Mouse (Mus musculus) liver, embryonic 14.5 days (tissue): ENCODE data around the gene Cd72. TPM values are rescaled to one million over a fixed set of nuclear protein-coding genes. Genes with fewer than 3 reads are reported as not detected.

ENCODE experiments used
- ATAC-seq: fragments of 200-750 bp; cut with Nextera tagmentation; 2 replicates; pipeline ENCODE4 v1.8.0; 2017; ENCODE audit warnings: moderate number of reproducible peaks, mild to moderate bottlenecking, moderate library complexity; ENCODE audit not compliant: insufficient read depth
- DNase-seq, 3 experiments: peaks; one replicate each; pipeline ENCODE4 v3.0.0-alpha.2; 2012 to 2013; ENCODE audit warnings: low read depth in 3 of 3, low spot score in 3 of 3
- H3K27ac ChIP-seq: fragments of 300-500 bp; sonication (generic); 2 replicates; pipeline ENCODE4 v1.5.1; 2014; ENCODE audit warnings: moderate library complexity, mild to moderate bottlenecking, control low read depth, inconsistent platforms
- H3K27me3 ChIP-seq: fragments of 300-500 bp; sonication (generic); 2 replicates; pipeline ENCODE4 v1.6.1; 2014; ENCODE audit warnings: mild to moderate bottlenecking, low read length, moderate library complexity; ENCODE audit not compliant: control insufficient read depth, insufficient read depth
- H3K36me3 ChIP-seq: fragments of 300-500 bp; sonication (generic); replicated peaks from 2 replicates; pipeline ENCODE4 v1.6.1; 2014; ENCODE audit warnings: low read depth; ENCODE audit not compliant: control insufficient read depth, insufficient read depth
- H3K4me1 ChIP-seq, 2 experiments: fragments of 200-500 bp in 1 of 2; fragments of 300-500 bp in 1 of 2; sonication (generic) in 1 of 2; replicated peaks; 2 replicates each; pipeline ENCODE4 v1.6.1; 2012 to 2014; ENCODE audit warnings: antibody characterized with exemption in 1 of 2, inconsistent platforms in 1 of 2, low read length in 1 of 2; ENCODE audit not compliant: control insufficient read depth in 2 of 2, insufficient read depth in 2 of 2
- H3K4me2 ChIP-seq: fragments of 300-500 bp; sonication (generic); 2 replicates; pipeline ENCODE4 v1.6.1; 2014; ENCODE audit warnings: low read depth, mild to moderate bottlenecking, control low read depth, moderate library complexity
- H3K4me3 ChIP-seq, 2 experiments: fragments of 200-500 bp in 1 of 2; fragments of 300-500 bp in 1 of 2; sonication (generic) in 1 of 2; 2 replicates each; pipeline ENCODE4 v1.5.1; 2012 to 2014; ENCODE audit warnings: low read depth in 2 of 2, low read length in 2 of 2, mild to moderate bottlenecking in 2 of 2, control low read depth in 1 of 2, inconsistent platforms in 1 of 2, moderate library complexity in 1 of 2; ENCODE audit not compliant: insufficient read depth in 1 of 2
- H3K9ac ChIP-seq: fragments of 300-500 bp; sonication (generic); replicated peaks from 2 replicates; pipeline ENCODE4 v1.6.1; 2014; ENCODE audit warnings: mild to moderate bottlenecking, control low read depth, moderate library complexity
- H3K9me3 ChIP-seq: fragments of 300-500 bp; sonication (generic); 2 replicates; pipeline ENCODE4 v1.6.1; 2016; ENCODE audit warnings: low read length, mixed read lengths; ENCODE audit not compliant: control insufficient read depth
- CTCF ChIP-seq: IDR thresholded peaks from 2 replicates; pipeline ENCODE4 v1.5.1; 2016; ENCODE audit warnings: antibody characterized with exemption, low read depth, control low read depth
- EP300 ChIP-seq: IDR thresholded peaks from 2 replicates; pipeline ENCODE4 v1.6.1; 2016; ENCODE audit warnings: antibody characterized with exemption, low read depth
- WGBS: fragments of 180-500 bp; shearing (Covaris S2); extraction: QIAGEN DNeasy Blood & Tissue Kit; methylation state at CpG from one replicate; pipeline ENCODE4 v1.1.7; 2014; ENCODE audit not compliant: insufficient replicate concordance; 5-methylcytosine and 5-hydroxymethylcytosine counted together
- polyA plus RNA-seq, 2 experiments: library from polyadenylated mRNA; depleted of rRNA in 1 of 2; stranded (reverse) in 1 of 2; unstranded in 1 of 2; fragments of >200 nt; fragmentation: Nextera tagmentation in 1 of 2; extraction: Ambion mirVana in 1 of 2; gene quantifications; 2 replicates each; pipeline versions ENCODE4 v1.2.1 to v1.2.3; 2012 to 2014

The Cd72 gene
- polyA plus RNA-seq (2012; rRNA removed) (0.11 and 0.31 TPM in 2 replicates), polyA plus RNA-seq (2014; fragmentation: Nextera tagmentation; extraction: Ambion mirVana) (0.74 and 0.95 TPM in 2 replicates)

- Histone ChIP-seq H3K9ac (no peak within 1 kb of the TSS), H3K36me3 (no peaks in the 10 kb centered on the region), H3K9me3 (no peaks in the 10 kb centered on the region), H3K4me1 (no peaks in the 10 kb centered on the region), H3K4me3 (no peak within 1 kb of the TSS), H3K4me2 (peak within 1 kb of the TSS; percentile 20; the same call in 1 of the 2 replicates), H3K27ac (no peak within 1 kb of the TSS), H3K27me3 (peaks cover 26% of the 10 kb centered on the region)
- no peak for TF ChIP-seq EP300
- no peak for DNase-seq
- WGBS = 14% methylated on average over 20 of the region's 20 CpGs
- ATAC-seq = no peak
Observed at GRCm38 (mm10) chr4:43454041-43454836, at the start of gene Cd72. Gene Cd72, minus strand, starts transcription at chr4:43454628.

GRCm38 (mm10) chr4:43503506-43503905 is 49.1 kb upstream of the Cd72 start:
- ATAC-seq = no peak
- Histone ChIP-seq H3K27ac (no peak overlapping the region), H3K4me2 (no peak overlapping the region), H3K4me3 (no peak overlapping the region), H3K9me3 (no peaks in the 10 kb centered on the region), H3K27me3 (no peaks in the 10 kb centered on the region), H3K36me3 (no peaks in the 10 kb centered on the region), H3K9ac (no peak overlapping the region), H3K4me1 (peaks cover 4 to 18% of the 10 kb centered on the region in 2 experiments)
- WGBS = 68% methylated on average over 6 of the region's 6 CpGs
- no peak for DNase-seq
- TF ChIP-seq EP300 (no peak), CTCF (no peak)

GRCm38 (mm10) chr4:43503041-43503440 is 48.6 kb upstream of the Cd72 start:
- no peak for TF ChIP-seq CTCF
- no peak for TF ChIP-seq EP300
- Histone ChIP-seq H3K4me2 (no peak overlapping the region), H3K9me3 (no peaks in the 10 kb centered on the region), H3K4me1 (peaks cover 4 to 22% of the 10 kb centered on the region in 2 experiments), H3K36me3 (no peaks in the 10 kb centered on the region), H3K4me3 (no peak overlapping the region), H3K27me3 (no peaks in the 10 kb centered on the region), H3K9ac (no peak overlapping the region), H3K27ac (no peak overlapping the region)
- no peak for ATAC-seq
- no peak for DNase-seq
- 67% methylated on average over 2 of the region's 2 CpGs for WGBS

- Histone ChIP-seq H3K4me1 (peaks cover 8 to 24% of the 10 kb centered on the region in 2 experiments), H3K27ac (peak within 1 kb of the TSS; percentile 36), H3K9ac (peak within 1 kb of the TSS; percentile 85), H3K36me3 (peaks cover 19% of the 10 kb centered on the region), H3K27me3 (no peaks in the 10 kb centered on the region), H3K4me3 (peak within 1 kb of the TSS; percentile 75 to 76), H3K9me3 (no peaks in the 10 kb centered on the region), H3K4me2 (peak within 1 kb of the TSS; percentile 75)
- DNase-seq (peak; percentile 77 to 82 (median 79)), ATAC-seq (peak; percentile 90)
- 8% methylated on average over 50 of the region's 50 CpGs for WGBS
- TF ChIP-seq EP300 = no peak
- no peak; the same call in 1 of the 2 replicates for TF ChIP-seq CTCF
Observed at GRCm38 (mm10) chr4:43499407-43500333, 45.2 kb upstream of the Cd72 start, which contains the start of gene Arhgef39. Gene Arhgef39, minus strand, starts transcription at chr4:43499695.
